Mouse (Mus musculus) lung, embryonic 14.5 days (tissue): Measurements from ENCODE around the gene Enox1. TPM values are rescaled to one million over a fixed set of nuclear protein-coding genes. Genes with fewer than 3 reads are reported as not detected.
"Not testable (repeated sequence)": the region's sequence is repeated elsewhere in the genome, so short reads cannot be mapped to it uniquely, and the experiment has no call there.

Source experiments
- ATAC-seq: fragments of 200-750 bp; cut with Nextera tagmentation; 2 replicates; pipeline ENCODE4 v1.8.0; 2017; ENCODE audit warnings: mild to moderate bottlenecking, moderate TSS enrichment, moderate library complexity; ENCODE audit not compliant: insufficient read depth
- DNase-seq: peaks from one replicate; pipeline ENCODE4 v3.0.0-alpha.2; 2015
- H3K27ac ChIP-seq: fragments of 300-500 bp; sonication (generic); 2 replicates; pipeline ENCODE4 v1.5.1; 2014; ENCODE audit warnings: low read depth, mild to moderate bottlenecking, moderate library complexity
- H3K27me3 ChIP-seq: fragments of 300-500 bp; sonication (generic); 2 replicates; pipeline ENCODE4 v1.6.1; 2014; ENCODE audit warnings: low read length, control low read depth; ENCODE audit not compliant: insufficient read depth
- H3K36me3 ChIP-seq: fragments of 300-500 bp; sonication (generic); 2 replicates; pipeline ENCODE4 v1.6.1; 2014; ENCODE audit warnings: control low read depth; ENCODE audit not compliant: insufficient read depth
- H3K4me1 ChIP-seq: fragments of 300-500 bp; sonication (generic); 2 replicates; pipeline ENCODE4 v1.6.1; 2014; ENCODE audit warnings: antibody characterized with exemption, control low read depth; ENCODE audit not compliant: insufficient read depth
- H3K4me2 ChIP-seq: fragments of 300-500 bp; sonication (generic); 2 replicates; pipeline ENCODE4 v1.6.1; 2014; ENCODE audit warnings: mild to moderate bottlenecking
- H3K4me3 ChIP-seq: fragments of 300-500 bp; sonication (generic); 2 replicates; pipeline ENCODE4 v1.5.1; 2014; ENCODE audit warnings: low read depth, low read length
- H3K9ac ChIP-seq: fragments of 300-500 bp; sonication (generic); 2 replicates; pipeline ENCODE4 v1.6.1; 2014
- H3K9me3 ChIP-seq: fragments of 300-500 bp; sonication (generic); 2 replicates; pipeline ENCODE4 v1.6.1; 2016; ENCODE audit warnings: low read depth, low read length, control low read depth
- CTCF ChIP-seq: IDR thresholded peaks from 2 replicates; pipeline ENCODE4 v1.5.1; 2016; ENCODE audit warnings: antibody characterized with exemption, low read depth
- WGBS: fragments of 180-500 bp; shearing (Covaris S2); extraction: QIAGEN DNeasy Blood & Tissue Kit; methylation state at CpG from one replicate; pipeline ENCODE4 v1.1.7; 2014; 5-methylcytosine and 5-hydroxymethylcytosine counted together
- polyA plus RNA-seq: library from polyadenylated mRNA; unstranded; fragments of >200 nt; fragmentation: Nextera tagmentation; extraction: Ambion mirVana; gene quantifications from 2 replicates; pipeline ENCODE4 v1.2.1, GENCODE M21; 2014

Gene Enox1
- 2.6 and 2.8 TPM in 2 replicates for polyA plus RNA-seq

DNA sequence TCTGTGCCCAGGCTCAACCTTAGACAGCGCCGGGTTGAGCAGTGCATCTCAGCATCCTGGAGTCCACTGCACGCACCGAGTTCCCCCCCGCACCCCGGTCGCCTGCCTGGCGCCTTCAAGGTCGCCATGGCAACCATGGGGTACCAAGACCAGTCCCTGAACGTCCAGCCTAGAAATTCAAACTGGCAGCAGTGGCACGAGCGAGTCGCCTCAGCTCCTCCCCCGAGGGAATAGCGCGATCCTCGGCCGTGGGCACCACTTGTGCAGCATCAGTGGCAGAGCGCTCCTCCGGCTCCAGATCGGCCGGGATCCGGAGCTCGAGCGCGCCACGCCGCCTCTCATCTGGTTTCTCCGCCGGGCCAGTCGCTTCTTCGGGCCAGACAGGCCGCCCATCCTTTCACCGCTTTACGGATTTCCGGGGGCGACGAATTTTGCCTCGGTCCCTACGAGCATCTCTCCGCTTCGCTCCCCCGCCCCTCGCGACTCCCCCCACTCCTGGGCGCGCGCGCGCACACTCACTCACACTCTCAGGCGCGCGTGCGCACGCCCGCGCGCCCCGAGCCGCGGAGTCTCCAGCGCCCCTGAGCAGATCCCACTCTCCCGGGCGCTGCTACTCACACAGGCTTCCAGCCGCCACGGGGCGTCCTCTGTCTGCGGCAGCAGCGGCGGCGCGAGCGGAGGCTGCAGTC lies at the start of gene Enox1:
Enox1 (plus strand) TSS at position 542 of the 689 bp plus-strand sequence.
- Histone ChIP-seq H3K27ac (peak within 1 kb of the TSS; percentile 12; the same call in 1 of the 2 replicates), H3K27me3 (peaks cover 42% of the 10 kb centered on the region), H3K36me3 (no peaks in the 10 kb centered on the region), H3K9me3 (no peaks in the 10 kb centered on the region), H3K4me1 (peaks cover 3% of the 10 kb centered on the region; the same call in 1 of the 2 replicates), H3K4me2 (peak within 1 kb of the TSS; percentile 100), H3K4me3 (peak within 1 kb of the TSS; percentile 67), H3K9ac (peak within 1 kb of the TSS; percentile 52)
- peak; percentile 86 for ATAC-seq
- no peak for TF ChIP-seq CTCF
- DNase-seq: peak; percentile 88
- under 1% methylated on average over 73 of the region's 73 CpGs for WGBS

DNA sequence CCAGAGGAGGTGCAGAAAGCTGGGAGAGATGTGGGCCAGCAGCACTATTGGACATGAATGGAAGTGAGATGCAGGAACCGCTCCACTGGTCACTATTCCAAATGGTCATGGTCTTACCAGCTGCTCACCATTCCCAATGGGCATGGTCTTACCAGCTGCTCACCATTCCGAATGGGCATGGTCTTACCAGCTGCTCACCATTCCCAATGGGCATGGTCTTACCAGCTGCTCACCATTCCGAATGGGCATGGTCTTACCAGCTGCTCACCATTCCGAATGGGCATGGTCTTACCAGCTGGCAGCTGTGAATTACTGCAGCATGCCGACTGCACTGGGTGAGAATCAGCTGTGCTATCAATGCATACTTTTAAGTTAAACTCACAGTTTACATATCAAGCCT lies 45.9 kb upstream of the Enox1 start:
- H3K27me3 ChIP-seq, H3K9ac ChIP-seq, H3K4me3 ChIP-seq, ATAC-seq, H3K9me3 ChIP-seq, DNase-seq, H3K4me2 ChIP-seq, H3K4me1 ChIP-seq, H3K36me3 ChIP-seq, H3K27ac ChIP-seq: not testable (repeated sequence)
- WGBS: 73% methylated on average over 5 of the region's 5 CpGs

DNA sequence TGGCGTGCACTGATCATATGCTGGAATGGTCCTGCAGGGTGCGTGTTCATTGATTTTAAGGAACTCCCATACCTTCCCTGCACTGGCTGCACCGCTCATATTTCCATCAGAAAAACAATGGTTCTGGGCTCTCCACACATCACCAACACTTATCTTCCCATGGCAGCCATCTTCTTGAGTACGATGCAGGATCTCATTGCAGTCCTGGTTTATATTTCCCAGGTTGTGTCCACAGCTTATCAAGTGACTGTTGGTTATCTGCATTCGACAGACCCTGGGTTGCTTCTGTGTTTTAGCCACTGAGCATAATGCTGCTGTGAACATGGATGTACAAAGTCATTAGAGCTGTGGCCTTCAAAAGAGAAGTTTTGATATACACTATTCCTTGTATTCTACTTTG lies 26.0 kb upstream of the Enox1 start:
- Histone ChIP-seq H3K4me1 (no peaks in the 10 kb centered on the region), H3K36me3 (no peaks in the 10 kb centered on the region), H3K9me3 (no peaks in the 10 kb centered on the region), H3K9ac (no peak overlapping the region), H3K27me3 (no peaks in the 10 kb centered on the region), H3K4me3 (no peak overlapping the region), H3K27ac (no peak overlapping the region), H3K4me2 (no peak overlapping the region)
- no peak for ATAC-seq
- no peak for TF ChIP-seq CTCF
- 86% methylated on average over 5 of the region's 5 CpGs for WGBS
- no peak for DNase-seq

DNA sequence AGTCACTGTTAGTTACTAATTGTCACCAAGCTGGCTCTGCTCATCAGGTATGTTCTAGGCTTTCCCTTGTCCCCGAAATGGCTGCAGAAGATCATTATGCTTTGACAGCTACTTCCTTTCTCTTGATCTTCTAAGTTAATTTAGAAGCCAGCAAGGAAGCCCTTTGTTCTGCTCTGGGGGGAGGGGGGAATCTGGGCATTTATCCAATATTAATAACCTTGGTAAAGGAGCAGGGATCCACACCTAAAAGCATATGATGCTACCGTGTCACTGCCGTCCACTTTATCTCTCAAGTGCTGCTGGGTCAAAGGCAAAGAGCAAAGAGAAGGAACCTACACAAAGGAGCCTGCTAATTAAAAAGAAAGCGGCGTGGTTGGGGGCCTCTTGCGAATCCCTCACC lies 19.6 kb upstream of the Enox1 start:
- Histone ChIP-seq H3K4me3 (no peak overlapping the region), H3K27me3 (no peaks in the 10 kb centered on the region), H3K4me1 (no peaks in the 10 kb centered on the region), H3K27ac (no peak overlapping the region), H3K4me2 (no peak overlapping the region), H3K9me3 (no peaks in the 10 kb centered on the region), H3K9ac (no peak overlapping the region), H3K36me3 (no peaks in the 10 kb centered on the region)
- WGBS: 44% methylated on average over 6 of the region's 6 CpGs
- DNase-seq (no peak), ATAC-seq (no peak)
- TF ChIP-seq CTCF: no peak

DNA sequence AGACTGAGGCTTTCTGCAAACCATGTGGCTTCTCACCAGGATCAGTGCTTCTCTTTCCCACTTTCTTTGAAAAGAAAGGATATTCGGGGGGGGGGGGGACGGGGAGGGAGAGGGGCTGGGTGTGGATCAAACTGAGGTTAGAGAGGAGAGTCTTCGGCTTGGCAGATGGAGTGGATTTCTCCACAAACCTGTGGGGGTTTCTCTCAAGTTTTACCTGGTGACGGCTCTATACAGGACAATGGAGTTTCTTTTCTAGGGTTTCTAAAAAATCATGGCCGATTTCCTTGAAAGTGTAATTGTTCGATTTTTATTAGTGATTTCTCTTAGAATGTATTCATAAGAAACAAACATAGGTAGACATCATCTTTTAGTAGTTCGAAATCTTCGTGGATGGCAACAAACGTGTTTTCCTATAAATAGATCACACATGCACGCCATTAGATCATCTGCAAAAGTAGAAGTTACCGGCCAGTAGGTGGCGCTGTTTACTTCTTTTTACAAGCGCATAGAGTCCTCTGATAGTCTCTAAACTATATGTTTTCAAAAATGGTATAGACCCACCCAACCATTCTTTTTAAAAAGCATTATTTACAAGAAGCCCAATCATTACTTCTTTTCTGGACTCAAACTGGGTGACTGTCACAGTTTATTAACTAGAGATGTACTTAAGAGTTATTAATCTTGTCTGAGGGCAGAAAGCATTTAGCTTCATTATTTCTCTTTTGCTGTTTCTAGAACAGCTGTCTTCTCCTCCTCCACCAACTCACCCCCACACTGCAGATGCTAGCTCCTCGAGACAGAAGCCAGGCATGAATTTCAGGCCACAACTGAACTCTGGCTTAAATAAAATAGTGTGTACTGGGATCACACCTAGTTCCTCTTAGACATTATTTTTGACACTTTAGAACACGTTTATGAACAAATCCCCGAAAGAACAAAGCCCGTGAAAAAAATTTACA lies 15.0 kb upstream of the Enox1 start:
- no peak overlapping the region for H3K27ac ChIP-seq
- no peaks in the 10 kb centered on the region for H3K36me3 ChIP-seq
- ATAC-seq (peak; percentile 85), DNase-seq (peak; percentile 97)
- no peak overlapping the region for H3K4me3 ChIP-seq
- no peak overlapping the region for H3K4me2 ChIP-seq
- 25% methylated on average over 17 of the region's 17 CpGs for WGBS
- peak; percentile 80 for TF ChIP-seq CTCF
- H3K9ac ChIP-seq: no peak overlapping the region
- no peaks in the 10 kb centered on the region for H3K9me3 ChIP-seq
- H3K4me1 ChIP-seq: no peaks in the 10 kb centered on the region
- no peaks in the 10 kb centered on the region for H3K27me3 ChIP-seq

DNA sequence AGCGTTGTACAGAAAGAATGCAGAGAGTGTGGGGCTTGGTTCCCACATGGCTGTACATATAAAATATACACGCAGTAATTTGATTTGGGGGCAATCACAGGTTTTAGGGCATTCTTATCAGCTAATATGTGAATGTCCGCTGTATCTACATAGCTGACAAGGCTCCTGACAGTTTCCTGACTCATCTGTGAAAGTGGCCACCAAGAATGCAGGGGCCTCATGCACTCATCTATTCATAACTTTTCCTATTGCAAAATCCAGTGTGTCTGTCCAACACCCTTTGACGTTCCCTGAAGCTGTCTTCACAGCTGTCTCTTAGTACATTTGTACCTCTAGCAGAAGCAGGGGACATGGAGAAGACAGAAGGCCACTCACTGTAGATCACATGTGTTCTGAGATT lies 11.5 kb upstream of the Enox1 start:
- no peak for TF ChIP-seq CTCF
- DNase-seq (no peak), ATAC-seq (no peak)
- no peaks in the 10 kb centered on the region for H3K4me1 ChIP-seq
- no peaks in the 10 kb centered on the region for H3K27me3 ChIP-seq
- H3K4me3 ChIP-seq: no peak overlapping the region
- no peak overlapping the region for H3K9ac ChIP-seq
- WGBS: 46% methylated on average over 4 of the region's 4 CpGs
- no peak overlapping the region for H3K27ac ChIP-seq
- no peaks in the 10 kb centered on the region for H3K9me3 ChIP-seq
- H3K4me2 ChIP-seq: no peak overlapping the region
- no peaks in the 10 kb centered on the region for H3K36me3 ChIP-seq

DNA sequence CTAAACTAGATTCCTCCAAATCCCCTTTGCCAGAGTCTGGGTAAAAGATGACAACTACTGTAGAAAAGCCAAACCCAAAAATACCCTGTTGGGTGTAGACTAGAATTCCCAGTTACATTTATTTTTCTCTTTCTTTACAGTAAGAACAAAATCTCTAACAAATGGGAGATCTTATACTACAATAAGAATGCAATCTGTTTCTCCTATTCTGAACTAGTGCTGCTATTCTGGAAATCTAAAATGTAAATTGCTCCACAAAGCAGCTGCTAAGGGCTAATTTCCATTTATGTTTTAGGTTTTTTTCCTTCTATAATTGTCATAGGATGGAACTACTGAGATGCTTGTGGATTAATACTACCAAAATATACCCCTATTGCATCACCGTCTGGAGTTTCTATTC lies 8.9 kb upstream of the Enox1 start:
- Histone ChIP-seq H3K4me1 (no peaks in the 10 kb centered on the region), H3K9me3 (no peaks in the 10 kb centered on the region), H3K4me2 (no peak overlapping the region), H3K36me3 (no peaks in the 10 kb centered on the region), H3K27me3 (no peaks in the 10 kb centered on the region), H3K27ac (no peak overlapping the region), H3K4me3 (no peak overlapping the region), H3K9ac (no peak overlapping the region)
- no peak for ATAC-seq
- TF ChIP-seq CTCF: no peak
- no peak for DNase-seq
- 94% methylated on average over 1 of the region's 1 CpGs for WGBS
